Mouse (Mus musculus) urinary bladder, postnatal 0 days (tissue): ENCODE results near the gene Psmd1. TPM values are rescaled to one million over a fixed set of nuclear protein-coding genes. Genes with fewer than 3 reads are reported as not detected.

ENCODE experiments used
- polyA plus RNA-seq: library from polyadenylated mRNA; unstranded; fragments of >200 nt; fragmentation: Nextera tagmentation; extraction: Ambion mirVana; gene quantifications from 2 replicates; pipeline ENCODE4 v1.2.1, GENCODE M21; 2015

Gene Psmd1
- 99.1 and 101 TPM in 2 replicates for polyA plus RNA-seq

GRCm38 (mm10) chr1:86064271-86064991 is at the start of gene Psmd1:
Gene Psmd1, plus strand, starts transcription at chr1:86064387.

GRCm38 (mm10) chr1:86016516-86016915 is 47.7 kb upstream of the Psmd1 start, which contains the start of gene Spata3:
Gene Spata3, plus strand, starts transcription at chr1:86016816.

DNA sequence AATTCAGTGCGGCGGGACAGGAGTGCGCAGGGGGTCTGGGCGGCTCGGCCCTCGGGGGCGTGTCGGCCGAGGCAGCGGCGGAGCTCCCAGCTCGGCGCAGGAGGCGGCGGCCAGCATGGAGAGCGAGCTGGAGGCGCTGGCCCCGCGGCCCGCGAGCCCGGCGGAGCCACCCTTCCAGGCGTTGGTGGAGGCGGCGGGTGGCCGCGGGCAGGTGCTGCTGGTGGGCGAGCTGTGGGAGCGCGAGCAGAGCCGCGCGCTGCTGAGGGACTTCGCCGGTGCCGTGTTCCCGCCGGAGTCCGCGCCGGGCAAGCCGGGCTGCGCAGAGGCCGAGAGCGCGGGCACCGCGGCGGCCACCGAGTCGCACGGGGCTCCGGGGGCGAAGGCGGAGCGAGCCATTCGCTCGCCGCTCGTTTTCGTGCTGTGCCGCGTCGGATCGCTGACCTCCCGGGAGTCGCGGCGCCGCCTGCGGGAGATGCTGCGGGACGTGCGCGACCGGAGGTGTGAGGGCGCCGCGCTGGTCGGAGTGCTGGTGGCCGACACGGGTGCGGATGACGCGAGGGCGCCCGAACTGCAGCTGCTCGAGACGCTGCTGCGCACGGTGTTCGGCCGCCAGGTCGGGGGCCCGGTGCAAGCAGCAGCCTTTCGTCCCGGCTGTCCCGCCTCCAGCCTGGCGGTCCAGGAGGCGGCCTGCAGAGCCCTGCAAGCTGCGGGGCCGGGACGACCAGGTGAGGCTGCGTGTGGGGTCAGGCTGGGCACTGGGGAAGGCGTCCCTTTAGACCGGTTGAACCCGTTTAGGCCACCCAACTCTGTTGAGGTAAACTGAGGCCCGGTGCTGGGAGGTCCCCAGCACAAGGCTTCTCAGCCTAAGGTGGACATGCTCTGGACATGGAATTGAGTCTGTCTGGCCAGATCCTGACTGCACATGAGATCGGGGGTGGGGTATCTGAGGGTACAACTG is 18.1 kb upstream of the Psmd1 start, which contains the start of gene 2810459M11Rik:
Gene 2810459M11Rik, plus strand, starts transcription at position 16 of the 958 bp plus-strand sequence.

DNA sequence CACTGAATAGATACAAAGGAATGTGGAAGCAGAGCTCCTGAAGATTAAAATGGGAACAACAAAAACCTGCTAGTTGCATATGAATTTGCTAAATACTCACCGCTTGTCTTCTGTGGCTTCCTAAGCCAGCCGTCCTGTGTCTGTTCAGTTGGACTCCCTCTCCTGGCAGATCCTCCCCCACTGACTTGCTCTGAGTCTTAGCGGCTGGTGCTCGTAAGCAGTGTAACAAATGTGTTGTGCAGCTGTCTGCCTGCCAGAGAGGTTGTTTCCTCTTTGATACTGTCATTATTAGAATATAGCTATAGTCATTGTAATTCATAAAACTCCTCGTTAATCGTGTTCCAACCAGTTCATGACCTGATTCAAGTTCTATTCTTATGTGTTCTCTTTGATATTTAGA is 47.6 kb downstream of the Psmd1 start, which contains the start of gene Htr2b:
Gene Htr2b, minus strand, starts transcription at position 192 of the 400 bp plus-strand sequence.

GRCm38 (mm10) chr1:86133337-86133736 is 69.2 kb downstream of the Psmd1 start, which contains the start of gene Gm21972:
Gene Gm21972, plus strand, starts transcription at chr1:86133637.

DNA sequence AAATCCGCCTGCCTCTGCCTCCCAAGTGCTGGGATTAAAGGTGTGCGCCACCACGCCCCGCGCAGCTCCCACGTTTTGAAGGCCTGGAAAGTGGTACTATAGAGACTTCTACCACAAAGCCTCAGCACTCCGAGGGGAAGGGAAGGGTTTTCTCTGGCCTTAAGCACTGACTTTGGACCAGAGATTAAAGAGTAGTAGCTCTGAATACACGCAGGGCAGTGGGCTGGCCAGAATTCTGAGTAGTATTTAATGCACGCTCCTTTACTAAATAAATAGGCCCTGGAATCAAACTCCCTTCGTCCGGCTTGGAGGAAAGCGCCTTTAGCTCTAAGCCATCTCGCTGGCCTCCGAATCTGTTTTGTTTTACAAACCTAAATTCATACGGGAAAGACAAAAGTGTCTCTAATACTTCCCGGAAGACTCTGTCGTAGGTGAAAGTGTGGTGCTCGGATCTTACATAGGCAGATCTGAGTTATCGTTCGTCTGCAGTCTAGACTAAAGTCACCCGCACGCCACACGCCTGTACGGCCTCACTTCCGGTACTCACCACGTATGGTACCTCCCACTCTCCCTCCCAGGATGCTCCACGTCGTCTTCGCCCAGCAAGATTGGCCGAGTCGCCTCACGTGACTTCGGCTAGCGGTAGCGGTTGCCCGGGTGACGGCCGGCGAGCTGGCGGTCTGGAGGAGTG is 90.1 kb downstream of the Psmd1 start, which contains the start of gene Armc9:
Gene Armc9, plus strand, starts transcription at position 648 of the 691 bp plus-strand sequence.

Other genes with a start within 250 kb of the Psmd1 start
- 125 and 138 TPM in 2 replicates for gene Itm2c, start 170.1 kb upstream of the Psmd1 start, polyA plus RNA-seq
- gene 4933407L21Rik, start 135.9 kb upstream of the Psmd1 start, polyA plus RNA-seq = 0.20 TPM in 1 of 2 replicates, not detected in the other
- gene Gpr55, start 103.4 kb upstream of the Psmd1 start, polyA plus RNA-seq = 0.06 and 0.11 TPM in 2 replicates
- gene Spata3, start 47.6 kb upstream of the Psmd1 start, polyA plus RNA-seq = not detected in 2 replicates
- gene 2810459M11Rik, start 18.5 kb upstream of the Psmd1 start, polyA plus RNA-seq = 0.15 and 0.23 TPM in 2 replicates
- 0.70 and 1.1 TPM in 2 replicates for gene Htr2b, start 47.6 kb downstream of the Psmd1 start, polyA plus RNA-seq
- gene Gm21972, start 69.2 kb downstream of the Psmd1 start, polyA plus RNA-seq = 0.30 TPM in 1 of 2 replicates, not detected in the other
- gene Armc9, start 90.4 kb downstream of the Psmd1 start, polyA plus RNA-seq = 10.1 TPM in 2 replicates
- gene B3gnt7, start 238.4 kb downstream of the Psmd1 start, polyA plus RNA-seq = 2.7 and 2.8 TPM in 2 replicates